Mouse (Mus musculus) embryonic facial prominence, embryonic 10.5 days (tissue): ENCODE measurements around the gene Tmem201. TPM values are rescaled to one million over a fixed set of nuclear protein-coding genes. Genes with fewer than 3 reads are reported as not detected.

Experiments
- DNase-seq: peaks from one replicate; pipeline ENCODE4 v3.0.0-alpha.2; 2017; ENCODE audit warnings: low spot score
- H3K27ac ChIP-seq: fragments of 300-500 bp; sonication (generic); replicated peaks from 2 replicates; pipeline ENCODE4 v1.5.1; 2016; ENCODE audit warnings: mild to moderate bottlenecking
- H3K27me3 ChIP-seq: fragments of 300-500 bp; sonication (generic); replicated peaks from 2 replicates; pipeline ENCODE4 v1.6.1; 2016; ENCODE audit warnings: low read depth, mild to moderate bottlenecking; ENCODE audit not compliant: poor library complexity, severe bottlenecking
- H3K36me3 ChIP-seq: fragments of 300-500 bp; sonication (generic); replicated peaks from 2 replicates; pipeline ENCODE4 v1.6.1; 2016; ENCODE audit warnings: mild to moderate bottlenecking, moderate library complexity
- H3K4me1 ChIP-seq: fragments of 300-500 bp; sonication (generic); 2 replicates; pipeline ENCODE4 v1.6.1; 2016
- H3K4me3 ChIP-seq: fragments of 300-500 bp; sonication (generic); 2 replicates; pipeline ENCODE4 v1.5.1; 2016; ENCODE audit warnings: mild to moderate bottlenecking, moderate library complexity
- H3K9me3 ChIP-seq: fragments of 300-500 bp; sonication (generic); 2 replicates; pipeline ENCODE4 v1.6.1; 2016; ENCODE audit warnings: mild to moderate bottlenecking
- WGBS: fragments of 180-500 bp; shearing (Covaris S2); methylation state at CpG from one replicate; pipeline ENCODE4 v1.1.7; 2016; 5-methylcytosine and 5-hydroxymethylcytosine counted together
- polyA plus RNA-seq: library from polyadenylated mRNA; unstranded; fragments of >200 nt; fragmentation: Nextera tagmentation; extraction: Ambion mirVana; gene quantifications from 2 replicates; pipeline ENCODE4 v1.2.1, GENCODE M21; 2016

Gene Tmem201
- polyA plus RNA-seq, 1 experiment from 2014 or later, result 46.7 TPM

- Histone ChIP-seq H3K27me3 (no peaks in the 10 kb centered on the region), H3K9me3 (no peaks in the 10 kb centered on the region), H3K27ac (no peak overlapping the region), H3K36me3 (peaks cover 47% of the 10 kb centered on the region), H3K4me3 (no peak overlapping the region), H3K4me1 (peaks cover 28% of the 10 kb centered on the region)
- no peak for DNase-seq
- 89% methylated on average over 7 of the region's 7 CpGs for WGBS
These were observed 2.5 kb upstream of the Tmem201 start for GRCm38 (mm10) chr4:149740301-149740700.

DNA sequence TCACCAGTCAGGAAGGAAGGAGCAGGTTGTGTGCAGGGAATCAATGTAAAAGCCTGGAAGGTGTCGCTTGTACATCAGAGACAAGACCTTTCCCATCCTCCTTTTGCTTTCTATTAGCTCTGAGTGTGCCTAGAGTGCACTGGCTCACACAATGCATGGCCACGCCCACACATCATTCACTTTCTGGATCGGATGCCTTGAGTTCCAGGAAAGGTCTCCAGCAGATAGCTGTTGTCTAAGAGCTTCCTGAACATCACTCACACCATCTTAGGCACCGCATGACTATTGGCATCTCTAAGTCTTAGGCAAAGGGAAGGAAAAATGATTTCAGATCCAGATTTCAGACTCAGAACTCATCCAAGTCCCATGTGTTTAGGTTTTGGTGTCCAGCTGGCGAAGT lies 1.6 kb upstream of the Tmem201 start:
- no peak for DNase-seq
- no peak overlapping the region for H3K4me3 ChIP-seq
- no peak overlapping the region for H3K27ac ChIP-seq
- H3K27me3 ChIP-seq, result no peaks in the 10 kb centered on the region
- peaks cover 46% of the 10 kb centered on the region for H3K36me3 ChIP-seq
- 85% methylated on average over 5 of the region's 5 CpGs for WGBS
- H3K9me3 ChIP-seq, result no peaks in the 10 kb centered on the region
- H3K4me1 ChIP-seq, result peaks cover 37% of the 10 kb centered on the region

DNA sequence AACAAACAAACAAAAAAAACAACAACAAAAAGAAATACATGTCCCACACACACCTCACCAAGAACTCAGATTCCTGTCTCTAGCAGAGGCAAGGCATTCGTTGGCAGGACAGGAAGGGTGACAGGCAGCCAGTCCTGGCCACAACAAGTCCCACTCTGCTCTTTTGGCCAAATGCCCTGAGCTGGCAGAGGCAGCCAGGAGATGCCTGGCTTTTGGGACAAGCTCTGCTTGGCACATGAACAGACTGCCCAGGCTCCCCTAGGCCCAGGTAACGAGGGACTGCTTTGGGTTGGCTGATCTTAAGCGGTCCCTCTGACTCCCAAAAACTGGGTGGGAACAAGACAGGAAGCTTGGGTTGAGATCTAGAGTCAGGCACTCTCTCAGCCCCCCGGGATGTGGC lies 1.3 kb downstream of the Tmem201 start:
- no peak for DNase-seq
- H3K4me3 ChIP-seq, result peak overlapping the region; percentile 83
- H3K4me1 ChIP-seq, result peaks cover 65% of the 10 kb centered on the region
- H3K36me3 ChIP-seq, result peaks cover 44% of the 10 kb centered on the region
- no peaks in the 10 kb centered on the region for H3K9me3 ChIP-seq
- H3K27ac ChIP-seq, result peak overlapping the region; percentile 95
- WGBS, result 53% methylated on average over 4 of the region's 4 CpGs
- no peaks in the 10 kb centered on the region for H3K27me3 ChIP-seq

DNA sequence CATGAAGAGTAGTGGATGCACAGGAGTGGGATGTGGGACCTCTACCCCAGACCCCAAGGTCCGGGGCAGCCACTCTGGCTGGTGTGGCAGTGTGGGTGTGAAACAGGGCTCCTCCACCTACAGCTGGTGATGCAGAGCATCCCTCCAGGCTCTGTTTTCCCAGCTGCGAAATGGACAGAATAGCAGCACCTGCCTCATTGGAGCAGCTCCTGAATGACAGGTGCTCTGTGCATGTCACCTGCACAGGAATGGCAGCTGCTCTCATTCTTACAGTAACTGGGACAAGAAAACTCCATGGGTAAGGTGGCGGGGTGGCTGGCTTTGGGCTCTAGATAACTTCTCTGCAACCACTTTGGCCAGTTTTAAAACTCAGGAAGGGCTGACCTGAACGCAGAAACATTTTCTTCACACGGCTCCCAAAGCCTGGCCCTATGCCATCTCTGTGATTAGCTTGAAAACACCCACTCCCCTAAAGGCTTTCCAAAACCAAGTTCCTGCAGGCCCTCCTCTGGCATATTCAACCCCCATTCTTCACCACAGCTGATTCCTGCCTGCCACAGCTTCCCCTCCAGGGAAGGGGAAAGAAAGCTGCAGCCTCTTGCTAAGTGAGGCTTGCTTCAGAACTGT lies 2.1 kb downstream of the Tmem201 start:
- Histone ChIP-seq H3K9me3 (no peaks in the 10 kb centered on the region), H3K27me3 (no peaks in the 10 kb centered on the region), H3K4me1 (peaks cover 73% of the 10 kb centered on the region), H3K27ac (no peak overlapping the region), H3K4me3 (peak overlapping the region; percentile 83), H3K36me3 (peaks cover 46% of the 10 kb centered on the region)
- DNase-seq, result no peak
- WGBS, result 91% methylated on average over 5 of the region's 5 CpGs

- Histone ChIP-seq H3K27ac (no peak overlapping the region), H3K27me3 (no peaks in the 10 kb centered on the region), H3K9me3 (no peaks in the 10 kb centered on the region), H3K4me1 (peaks cover 76% of the 10 kb centered on the region), H3K4me3 (no peak overlapping the region; the same call in 1 of the 2 replicates), H3K36me3 (peaks cover 54% of the 10 kb centered on the region)
- no peak for DNase-seq
- 87% methylated on average over 10 of the region's 10 CpGs for WGBS
These were observed 2.9 kb downstream of the Tmem201 start for GRCm38 (mm10) chr4:149734730-149735475.

- no peak for DNase-seq
- WGBS, result 90% methylated on average over 6 of the region's 6 CpGs
- peaks cover 61% of the 10 kb centered on the region for H3K36me3 ChIP-seq
- peak overlapping the region; percentile 49 for H3K27ac ChIP-seq
- peak overlapping the region; percentile 19; the same call in 1 of the 2 replicates for H3K4me3 ChIP-seq
- H3K27me3 ChIP-seq, result no peaks in the 10 kb centered on the region
- peaks cover 76% of the 10 kb centered on the region for H3K4me1 ChIP-seq
- no peaks in the 10 kb centered on the region for H3K9me3 ChIP-seq
These were observed 3.6 kb downstream of the Tmem201 start for GRCm38 (mm10) chr4:149734246-149734645.

DNA sequence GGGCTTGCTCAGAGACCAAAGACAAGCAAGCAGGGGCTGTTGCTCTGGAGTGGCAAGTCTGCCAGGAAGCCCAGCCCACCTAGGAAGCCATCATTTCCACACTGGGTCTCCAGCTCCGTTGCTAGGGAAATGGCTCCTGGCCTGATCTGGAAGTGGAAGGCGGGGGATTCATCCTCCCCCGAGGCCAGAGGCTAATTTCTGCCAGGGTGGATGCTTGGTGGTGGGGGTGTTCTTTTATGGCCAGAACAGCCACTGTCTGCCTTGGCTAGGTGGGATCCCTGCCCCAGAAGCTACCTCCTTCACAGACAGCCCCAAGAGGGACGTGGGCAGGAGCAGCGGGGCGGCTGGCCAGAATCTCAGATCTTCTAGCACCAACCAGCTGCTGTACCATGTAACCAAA lies 4.1 kb downstream of the Tmem201 start:
- 59% methylated on average over 6 of the region's 6 CpGs for WGBS
- Histone ChIP-seq H3K27me3 (no peaks in the 10 kb centered on the region), H3K4me3 (peak overlapping the region; percentile 19; the same call in 1 of the 2 replicates), H3K36me3 (peaks cover 66% of the 10 kb centered on the region), H3K4me1 (peaks cover 76% of the 10 kb centered on the region), H3K27ac (peak overlapping the region; percentile 49), H3K9me3 (no peaks in the 10 kb centered on the region)
- no peak for DNase-seq

- Histone ChIP-seq H3K27ac (0 out of 2 replicates have a peak overlapping the region, but pooled peaks have one; percentile 1), H3K4me1 (peaks cover 68% of the 10 kb centered on the region), H3K36me3 (peaks cover 75% of the 10 kb centered on the region), H3K9me3 (no peaks in the 10 kb centered on the region), H3K27me3 (no peaks in the 10 kb centered on the region), H3K4me3 (no peak overlapping the region)
- WGBS, result 80% methylated on average over 10 of the region's 10 CpGs
- no peak for DNase-seq
These were observed 5.0 kb downstream of the Tmem201 start for GRCm38 (mm10) chr4:149732800-149733199.

DNA sequence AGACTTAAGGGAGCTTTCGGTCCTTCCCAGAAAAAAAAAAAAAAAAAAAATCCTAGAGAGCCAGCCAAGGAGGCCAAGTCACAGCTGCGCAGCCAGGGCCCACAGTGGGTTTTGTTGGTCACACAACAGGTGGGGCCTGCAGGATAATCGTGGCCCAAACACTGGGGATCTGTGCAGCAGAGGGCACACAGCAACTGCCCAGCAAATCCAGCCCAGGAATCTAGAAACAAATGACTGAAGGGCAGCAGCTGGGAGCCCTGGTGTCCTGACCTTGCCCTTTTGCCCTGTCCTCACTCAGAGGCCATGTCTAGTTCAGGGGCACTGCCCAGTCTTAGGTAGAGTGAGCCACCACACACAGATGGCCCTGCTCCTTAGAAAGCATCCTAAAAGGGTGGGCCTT lies 5.5 kb downstream of the Tmem201 start:
- Histone ChIP-seq H3K4me1 (peaks cover 68% of the 10 kb centered on the region), H3K9me3 (no peaks in the 10 kb centered on the region), H3K27ac (no peak overlapping the region), H3K36me3 (peaks cover 80% of the 10 kb centered on the region), H3K27me3 (no peaks in the 10 kb centered on the region), H3K4me3 (no peak overlapping the region)
- 85% methylated on average over 3 of the region's 3 CpGs for WGBS
- DNase-seq, result no peak

- no peak for DNase-seq
- H3K36me3 ChIP-seq, result peaks cover 94% of the 10 kb centered on the region
- H3K27ac ChIP-seq, result no peak overlapping the region
- H3K4me3 ChIP-seq, result no peak overlapping the region
- H3K9me3 ChIP-seq, result no peaks in the 10 kb centered on the region
- 82% methylated on average over 7 of the region's 7 CpGs for WGBS
- H3K4me1 ChIP-seq, result peaks cover 57% of the 10 kb centered on the region
- H3K27me3 ChIP-seq, result no peaks in the 10 kb centered on the region
These were observed 7.0 kb downstream of the Tmem201 start for GRCm38 (mm10) chr4:149730827-149731226.

DNA sequence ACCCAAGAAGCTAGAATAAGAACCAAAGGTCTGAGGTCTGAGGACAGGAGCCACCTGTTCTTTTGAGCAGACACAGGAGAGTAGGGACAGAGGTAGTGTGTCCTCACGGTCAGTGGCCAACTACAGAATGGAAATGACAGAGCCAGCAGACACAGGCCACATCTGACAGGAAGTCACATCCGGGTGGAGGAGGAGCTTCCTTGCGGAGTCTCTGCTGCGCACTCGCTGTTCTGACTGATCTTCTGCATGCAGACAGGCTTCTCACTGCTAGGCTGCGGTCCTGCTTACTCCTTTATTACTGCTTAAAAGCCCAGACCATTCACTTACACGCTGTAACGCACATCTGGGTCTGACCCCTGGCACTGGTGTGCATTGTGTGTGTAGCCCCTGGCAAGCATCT lies 9.0 kb downstream of the Tmem201 start:
- Histone ChIP-seq H3K27ac (no peak overlapping the region), H3K9me3 (no peaks in the 10 kb centered on the region), H3K4me3 (no peak overlapping the region), H3K4me1 (peaks cover 45% of the 10 kb centered on the region), H3K36me3 (peaks cover 96% of the 10 kb centered on the region), H3K27me3 (no peaks in the 10 kb centered on the region)
- 73% methylated on average over 8 of the region's 8 CpGs for WGBS
- no peak for DNase-seq

- peaks cover 99% of the 10 kb centered on the region for H3K36me3 ChIP-seq
- H3K4me3 ChIP-seq, result no peak overlapping the region
- DNase-seq, result no peak
- 98% methylated on average over 5 of the region's 5 CpGs for WGBS
- peaks cover 33% of the 10 kb centered on the region for H3K4me1 ChIP-seq
- H3K27me3 ChIP-seq, result no peaks in the 10 kb centered on the region
- no peak overlapping the region for H3K27ac ChIP-seq
- H3K9me3 ChIP-seq, result no peaks in the 10 kb centered on the region
These were observed 10.2 kb downstream of the Tmem201 start for GRCm38 (mm10) chr4:149727636-149728035.
